Mouse (Mus musculus) cerebellum, adult 2 months (tissue): ENCODE results near the gene Hist1h2bl.

Source experiments
- CTCF ChIP-seq: fragments of 200-500 bp; IDR thresholded peaks from 2 replicates; pipeline ENCODE4 v1.5.1; 2011; ENCODE audit warnings: low read depth, mild to moderate bottlenecking, control low read depth, low read length, moderate library complexity, borderline replicate concordance; ENCODE audit not compliant: insufficient read depth
- POLR2A ChIP-seq: fragments of 200-500 bp; IDR thresholded peaks from 2 replicates; pipeline ENCODE4 v1.6.1; 2011; ENCODE audit warnings: low read length, control low read depth, borderline replicate concordance; ENCODE audit not compliant: insufficient read depth

DNA sequence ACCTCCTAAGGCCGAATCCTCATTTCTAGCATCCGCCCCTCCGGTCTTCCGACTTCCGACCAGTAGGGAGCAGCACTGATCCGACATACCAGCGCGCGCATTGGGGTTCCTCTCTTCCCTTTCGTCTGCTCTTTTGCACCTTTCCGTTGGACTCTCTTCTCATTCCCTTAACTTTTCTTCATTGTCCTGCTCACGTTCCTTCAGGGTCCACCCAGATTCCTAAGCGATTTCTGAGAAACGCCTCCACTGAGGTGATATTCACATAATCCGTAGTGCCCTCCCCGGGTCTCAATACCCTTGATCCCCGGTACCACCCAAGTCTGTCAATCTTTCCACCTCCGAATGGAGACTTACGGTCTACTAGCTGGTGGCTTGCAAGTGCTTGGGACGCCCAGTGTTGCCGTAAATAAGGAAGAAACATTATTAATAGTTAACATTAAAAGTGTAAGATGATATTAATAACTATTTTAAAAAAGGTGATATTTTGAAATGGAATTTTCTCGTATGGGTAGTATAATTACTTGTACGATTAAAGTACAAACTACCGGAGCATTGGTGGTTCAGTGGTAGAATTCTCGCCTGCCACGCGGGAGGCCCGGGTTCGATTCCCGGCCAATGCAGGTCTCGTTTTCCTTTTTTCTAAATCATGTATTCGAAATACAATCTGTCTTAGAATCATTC, 5.8 kb downstream of the Hist1h2bl start:
- TF ChIP-seq POLR2A (no peak), CTCF (peak; percentile 76)
